Comparison of ENCODE assay signal across 12 mouse cellular contexts in the genomic region with DNA sequence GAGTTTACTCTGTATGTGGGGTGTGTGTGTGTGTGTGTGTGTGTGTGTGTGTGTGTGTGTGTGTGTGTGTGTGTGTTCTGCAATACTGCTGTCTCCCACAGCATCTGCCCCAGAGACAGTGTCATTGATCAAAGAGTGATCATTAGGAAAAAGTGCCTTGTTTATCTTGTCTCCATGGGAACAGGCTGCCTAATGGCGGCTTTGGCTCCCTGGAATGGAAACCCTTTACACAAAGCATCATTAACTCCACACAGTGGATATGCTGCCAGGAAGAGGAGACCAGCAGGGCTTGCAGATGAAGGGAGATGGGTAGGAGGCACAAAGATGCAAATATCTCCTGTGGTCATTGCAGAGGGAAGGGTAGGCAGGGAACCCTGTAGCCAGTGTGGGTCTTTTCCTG.
DNase-seq lines count a peak whose midpoint lies in the region; ATAC-seq lines count a peak whose summit lies in the region.
"Had no signal": no experiment of that assay in that cellular context is flagged by ENCODE, and none has a peak within 500 bp of the region (broad histone marks: within the 10 kb centered on the region; RNA-seq: fewer than 3 reads in every experiment).

No protein-coding gene starts in this region.

- peak; percentile 28 for DNase-seq in embryo, embryonic 11 days
- peak; percentile 32 for DNase-seq in mesoderm, embryonic 11.5 days (ENCODE audit: low read depth, low spot score)
- DNase-seq in kidney, adult 18-20 months = no peak
- DNase-seq in lung, postnatal 10 days = no peak
- DNase-seq: adrenal gland, adult 2 months; gastrocnemius, postnatal 10 days; right cerebral cortex, postnatal 25 days; thymus, postnatal 36 days had no signal

- no peaks in the 10 kb centered on the region for H3K27me3 ChIP-seq in forebrain, embryonic 15.5 days
- H3K27me3 ChIP-seq in neural tube, embryonic 15.5 days (replicated peaks) = no peaks in the 10 kb centered on the region
- H3K27me3 ChIP-seq in heart, embryonic 11.5 days (ENCODE audit: control insufficient read depth, insufficient read depth, low read length) = no peaks in the 10 kb centered on the region
- H3K27me3 ChIP-seq: heart, embryonic 12.5 days had no signal

- WGBS in forebrain, embryonic 15.5 days = 0% methylated on average over 1 of the region's 1 CpGs
- 7% methylated on average over 1 of the region's 1 CpGs for WGBS in neural tube, embryonic 15.5 days
- 17% methylated on average over 1 of the region's 1 CpGs for WGBS in heart, embryonic 11.5 days (ENCODE audit: insufficient replicate concordance)

- ATAC-seq in forebrain, embryonic 15.5 days (replicated peaks) = peak; percentile 60
- ATAC-seq in neural tube, embryonic 15.5 days (ENCODE audit: low FRiP score) = peak; percentile 41; the same call in 1 of the 2 replicates
- no peak for ATAC-seq in heart, embryonic 11.5 days (replicated peaks; ENCODE audit: insufficient number of reproducible peaks, low FRiP score, low TSS enrichment)

- H3K9ac ChIP-seq in forebrain, embryonic 15.5 days (replicated peaks) = no peak overlapping the region
- H3K9ac ChIP-seq in neural tube, embryonic 15.5 days (replicated peaks) = no peak overlapping the region
- no peak overlapping the region for H3K9ac ChIP-seq in heart, embryonic 11.5 days (ENCODE audit: low read depth, low read length)
- H3K9ac ChIP-seq: heart, embryonic 12.5 days had no signal

- no peaks in the 10 kb centered on the region for H3K9me3 ChIP-seq in forebrain, embryonic 15.5 days
- H3K9me3 ChIP-seq in neural tube, embryonic 15.5 days (replicated peaks) = no peaks in the 10 kb centered on the region
- H3K9me3 ChIP-seq in heart, embryonic 11.5 days (replicated peaks; ENCODE audit: control insufficient read depth, low read length) = no peaks in the 10 kb centered on the region
- H3K9me3 ChIP-seq: heart, embryonic 12.5 days had no signal

- H3K4me1 ChIP-seq in forebrain, embryonic 15.5 days = peaks cover 3% of the 10 kb centered on the region; the same call in 1 of the 2 replicates
- peaks cover 12% of the 10 kb centered on the region for H3K4me1 ChIP-seq in neural tube, embryonic 15.5 days
- H3K4me1 ChIP-seq in heart, embryonic 11.5 days (ENCODE audit: control insufficient read depth, insufficient read depth, low read length) = no peaks in the 10 kb centered on the region
- H3K4me1 ChIP-seq: heart, embryonic 12.5 days had no signal

- H3K36me3 ChIP-seq in forebrain, embryonic 15.5 days = no peaks in the 10 kb centered on the region
- H3K36me3 ChIP-seq in neural tube, embryonic 15.5 days = no peaks in the 10 kb centered on the region
- H3K36me3 ChIP-seq in heart, embryonic 11.5 days (ENCODE audit: control insufficient read depth, insufficient read depth, low read length) = no peaks in the 10 kb centered on the region
- H3K36me3 ChIP-seq: heart, embryonic 12.5 days had no signal

- no peak overlapping the region for H3K4me3 ChIP-seq in forebrain, embryonic 15.5 days
- H3K4me3 ChIP-seq in neural tube, embryonic 15.5 days (replicated peaks) = no peak overlapping the region
- H3K4me3 ChIP-seq in heart, embryonic 11.5 days (ENCODE audit: low read depth, low read length) = no peak overlapping the region
- H3K4me3 ChIP-seq: heart, embryonic 12.5 days had no signal

- H3K4me2 ChIP-seq in forebrain, embryonic 15.5 days (replicated peaks) = no peak overlapping the region
- H3K4me2 ChIP-seq in neural tube, embryonic 15.5 days = no peak overlapping the region
- no peak overlapping the region for H3K4me2 ChIP-seq in heart, embryonic 11.5 days
- H3K4me2 ChIP-seq: heart, embryonic 12.5 days had no signal

- H3K27ac ChIP-seq in forebrain, embryonic 15.5 days (replicated peaks) = 0 out of 2 replicates have a peak overlapping the region, but pooled peaks have one; percentile 13
- no peak overlapping the region for H3K27ac ChIP-seq in neural tube, embryonic 15.5 days (replicated peaks)
- no peak overlapping the region for H3K27ac ChIP-seq in heart, embryonic 11.5 days (ENCODE audit: low read depth, low read length)

Comparison
In these comparisons a context has a peak if more than half of its experiments do, and no peak if none do; other contexts are left out.
1. DNase-seq: peak in embryo, embryonic 11 days (single experiment) and mesoderm, embryonic 11.5 days (single experiment); none in kidney, adult 18-20 months (single experiment) and lung, postnatal 10 days (single experiment).